Mouse (Mus musculus): ENCODE measurements at regions not wholly inside any gene's neighbourhood (a gene's known extent, or its start where the extent isn't known, plus 50 kb on each side); places are given as distances from the start of the nearest gene placed in this dataset.

DNA sequence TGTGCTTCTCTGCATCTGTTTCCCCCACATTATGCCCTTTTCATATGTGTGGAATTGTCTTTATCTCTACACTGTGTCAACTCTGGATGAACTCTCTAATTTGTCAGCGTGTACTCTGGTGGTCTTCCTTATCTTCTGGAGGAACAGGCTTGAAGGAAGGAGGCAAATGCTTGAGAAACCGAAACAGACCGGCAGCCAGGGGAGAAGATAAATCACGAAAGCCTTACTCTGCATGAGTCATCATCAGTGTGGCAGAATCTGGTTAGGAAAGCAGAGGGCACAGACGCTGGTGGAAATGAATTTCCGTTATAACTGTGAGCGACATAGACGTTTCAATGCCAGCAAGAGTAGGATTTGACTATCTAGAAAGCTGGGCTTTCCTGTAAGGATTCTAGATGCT is 100.0 kb upstream of the Slc30a5 start:
- in situ Hi-C loops (cut with MboI, MseI): no loop called here

GRCm38 (mm10) chr13:100899566-100899965 is 66.3 kb upstream of the Slc30a5 start:
- in situ Hi-C loops (cut with MboI, MseI): loop anchor here (25.0 kb wide), 1 partner anchor 1738 kb away; no protein-coding TSS in a partner anchor

- in situ Hi-C loops (cut with MboI, MseI): loop anchor here (25.0 kb wide), 1 partner anchor 1743 kb away; no protein-coding TSS in a partner anchor
These were observed 60.6 kb upstream of the Slc30a5 start for GRCm38 (mm10) chr13:100893871-100894270.

DNA sequence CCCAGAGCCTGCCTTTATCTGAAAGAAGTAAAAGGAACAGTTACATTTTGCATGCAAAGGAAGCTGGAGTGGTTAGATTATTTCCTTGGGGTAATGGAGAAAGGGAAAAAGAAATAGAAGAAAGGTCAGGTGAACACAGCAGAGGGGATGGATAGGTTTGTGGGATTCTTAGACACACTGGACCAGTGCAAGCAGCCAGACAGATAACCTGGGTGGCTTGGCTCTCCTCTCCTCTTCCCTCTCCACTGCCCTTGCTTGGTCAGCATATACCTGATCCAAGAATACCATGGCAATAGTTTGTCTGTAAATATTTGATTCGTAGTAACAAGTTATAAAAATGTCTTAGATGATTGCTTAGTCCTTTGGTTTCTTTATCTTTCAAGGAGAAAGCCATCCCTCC is 59.9 kb upstream of the Slc30a5 start:
- in situ Hi-C loops (cut with MboI, MseI): loop anchor here (25.0 kb wide), 1 partner anchor 1744 kb away; no protein-coding TSS in a partner anchor

DNA sequence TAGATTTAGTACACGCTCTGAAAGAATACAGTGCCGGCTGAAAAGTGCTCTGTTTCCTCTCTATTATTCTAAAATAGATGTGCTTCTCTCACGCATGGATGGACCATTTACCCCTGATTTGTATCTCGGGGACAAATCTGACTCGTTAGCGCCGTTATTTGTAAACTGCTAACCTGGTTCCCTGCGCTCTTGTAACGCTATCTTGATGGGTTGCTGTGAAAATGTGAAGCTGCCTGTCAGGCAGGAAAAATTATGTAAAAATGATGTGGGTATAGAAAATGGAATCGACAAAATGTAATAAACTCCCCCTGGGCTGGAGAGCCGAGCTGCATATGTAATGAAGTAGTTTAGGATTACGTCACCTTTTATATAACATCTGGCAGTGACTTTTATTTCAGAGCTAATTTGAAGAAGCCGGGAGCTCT is 59.4 kb upstream of the Slc30a5 start:
- in situ Hi-C loops (cut with MboI, MseI): loop anchor here (25.0 kb wide), 1 partner anchor 1745 kb away; no protein-coding TSS in a partner anchor

DNA sequence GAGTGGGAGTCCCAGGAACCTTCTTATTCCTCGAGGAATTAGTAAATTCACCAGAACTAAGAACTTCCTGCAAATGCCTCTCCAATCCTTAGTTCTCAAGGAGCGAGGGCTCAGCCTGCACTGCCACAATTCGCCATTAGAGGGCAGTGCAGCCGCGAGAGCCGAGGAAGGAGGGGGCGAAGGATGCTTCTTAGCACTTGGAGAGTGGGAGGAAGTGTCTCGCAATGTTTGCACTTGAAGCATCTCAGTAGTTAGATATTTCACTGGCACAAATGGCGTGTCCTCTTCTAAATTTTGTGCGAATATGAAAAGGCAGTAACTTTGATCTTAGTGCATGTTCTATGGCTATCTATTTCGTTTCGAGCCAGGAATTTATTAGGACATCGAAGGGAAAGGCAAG is 59.0 kb upstream of the Slc30a5 start:
- in situ Hi-C loops (cut with MboI, MseI): loop anchor here (25.0 kb wide), 1 partner anchor 1745 kb away; no protein-coding TSS in a partner anchor

DNA sequence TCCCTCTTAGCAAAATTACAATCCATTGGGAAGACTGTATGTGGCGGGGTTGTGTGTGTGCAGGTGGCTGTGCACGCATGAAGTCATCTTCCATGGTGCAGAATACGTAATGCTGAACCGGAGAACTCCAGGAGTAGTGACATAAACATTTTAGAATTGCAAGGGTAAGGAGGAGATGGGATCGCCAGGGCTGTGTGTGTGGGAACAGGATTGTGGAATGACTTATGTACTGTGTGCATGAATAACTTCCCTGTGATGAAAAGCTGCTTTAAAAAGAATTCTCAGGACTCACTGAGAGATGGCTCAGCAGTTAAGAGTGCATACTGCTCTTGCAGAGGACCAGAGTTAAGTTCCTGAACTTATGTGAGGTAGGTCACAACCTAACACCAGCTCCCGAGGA is 57.2 kb upstream of the Slc30a5 start:
- in situ Hi-C loops (cut with MboI, MseI): loop anchor here (25.0 kb wide), 1 partner anchor 1747 kb away; no protein-coding TSS in a partner anchor

DNA sequence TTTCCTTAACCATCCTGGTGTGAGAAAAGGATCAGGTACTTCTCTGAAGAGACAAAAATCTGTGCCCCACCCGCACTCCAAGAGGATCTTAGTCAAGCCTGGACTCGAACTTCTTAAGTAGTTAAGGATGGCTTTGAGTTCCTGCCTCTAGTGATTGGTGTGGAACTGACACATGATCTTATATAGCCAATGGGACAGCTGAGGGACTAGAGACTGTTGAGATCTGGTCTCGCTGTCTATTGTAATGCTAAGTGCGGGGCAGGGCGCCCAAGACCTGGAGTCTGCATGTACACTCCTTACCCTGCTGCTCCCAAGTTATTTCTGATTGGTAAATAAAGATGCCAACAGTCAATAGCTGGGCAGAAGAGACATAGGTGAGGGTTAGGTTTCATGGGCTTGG is 55.3 kb upstream of the Slc30a5 start:
- in situ Hi-C loops (cut with MboI, MseI): loop anchor here (25.0 kb wide), 1 partner anchor 1749 kb away; no protein-coding TSS in a partner anchor

DNA sequence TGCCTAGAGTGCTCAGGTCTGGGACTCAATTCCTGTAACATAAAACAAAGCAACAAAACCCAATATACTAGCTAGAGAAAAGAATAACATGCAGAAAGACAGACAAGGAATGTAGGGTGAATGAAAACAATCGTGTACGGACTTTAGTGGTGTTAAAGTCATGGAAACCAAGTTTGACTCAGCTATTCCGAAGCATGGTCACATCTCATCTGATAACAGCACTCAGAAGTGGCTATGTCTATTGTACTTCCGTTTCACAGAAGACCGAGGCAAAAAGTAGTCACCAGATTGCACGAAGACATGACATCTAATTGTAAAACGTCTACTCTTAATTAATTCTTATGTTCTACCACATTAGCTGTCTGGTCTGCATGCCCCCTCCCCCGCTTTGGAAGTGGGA is 50.5 kb upstream of the Slc30a5 start:
- in situ Hi-C loops (cut with MboI, MseI): loop anchor here (25.0 kb wide), 1 partner anchor 1754 kb away; no protein-coding TSS in a partner anchor
